Mouse (Mus musculus) bone marrow, adult 2 months (tissue): Measurements from ENCODE around the gene Olfr1382.
"Not testable (repeated sequence)": the region's sequence is repeated elsewhere in the genome, so short reads cannot be mapped to it uniquely, and the experiment has no call there.

Experiments used
- CTCF ChIP-seq: fragments of 200-500 bp; IDR thresholded peaks from 2 replicates; pipeline ENCODE4 v1.5.1; 2011; ENCODE audit warnings: low read length, control low read depth; ENCODE audit not compliant: control insufficient read depth, insufficient read depth
- POLR2A ChIP-seq: fragments of 200-500 bp; IDR thresholded peaks from 2 replicates; pipeline ENCODE4 v1.6.1; 2011; ENCODE audit warnings: low read depth, mild to moderate bottlenecking, control low read depth, low read length, borderline replicate concordance; ENCODE audit not compliant: control insufficient read depth

- not testable (repeated sequence) for TF ChIP-seq CTCF, POLR2A
Measured at GRCm38 (mm10) chr11:49536631-49537030, 8.6 kb downstream of the Olfr1382 start.
